Mouse (Mus musculus): ENCODE measurements around the gene Lsm7. TPM values are rescaled to one million over a fixed set of nuclear protein-coding genes. Genes with fewer than 3 reads are reported as not detected.

Lsm7 gene
- total and polyA plus RNA-seq, 3 experiments, result 198 to 411 (median 374) TPM

DNA sequence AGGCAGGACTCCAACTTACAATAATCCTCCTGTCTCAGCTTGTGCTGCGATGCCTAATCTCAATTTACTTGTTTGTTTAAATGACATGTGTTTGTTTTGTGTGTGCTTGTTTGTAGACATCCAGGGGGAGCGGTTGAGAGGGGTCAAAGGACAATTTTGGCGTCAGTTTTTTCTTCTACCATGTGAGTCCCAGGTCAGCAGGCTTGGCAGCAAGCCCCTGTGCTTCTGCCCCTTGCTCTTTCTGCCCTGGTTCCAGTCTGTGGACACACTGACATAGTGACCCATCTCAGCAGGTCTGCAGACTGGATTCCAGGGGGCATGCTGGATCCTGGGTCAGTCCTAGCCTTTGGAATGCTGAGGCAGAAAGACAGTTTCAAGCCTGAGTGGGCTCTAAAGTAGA lies 35.6 kb downstream of the Lsm7 start:
- dilution Hi-C loops (cut with MboI; ENCODE audit: extremely low pct_ligation_motif_present, extremely low pct_unique_long_range_greater_than_20kb, low sequenced_read_pairs), result no loop called here
- Histone ChIP-seq H3K27me3 (replicated peaks) (no peaks in the 10 kb centered on the region), H3K9me3 (replicated peaks; ENCODE audit: low read length) (no peaks in the 10 kb centered on the region), H3K79me2 (replicated peaks; ENCODE audit: control insufficient read depth, extremely low read depth, insufficient read depth, poor library complexity, severe bottlenecking) (no peaks in the 10 kb centered on the region), H3K27ac (ENCODE audit: insufficient read depth, low read depth) (no peak overlapping the region), H3K4me1 (ENCODE audit: control insufficient read depth in 1 of 2, insufficient read depth in 2 of 2) (peaks cover 2 to 15% of the 10 kb centered on the region in 2 experiments; a peak in 3 of 4 replicates), H3K36me3 (replicated peaks in 1 of 2; ENCODE audit: control insufficient read depth in 1 of 2, insufficient read depth in 1 of 2, low read length in 1 of 2) (no peaks in the 10 kb centered on the region), H3K9ac (ENCODE audit: insufficient read depth, low read depth) (no peak overlapping the region), H3K4me3 (replicated peaks in 1 of 3; ENCODE audit: low read depth in 2 of 3, low read length in 2 of 3, poor library complexity in 1 of 3) (no peak overlapping the region), H3K4me2 (ENCODE audit: insufficient read depth, low read depth, poor library complexity, severe bottlenecking) (no peak overlapping the region)
- no peak for DNase-seq (ENCODE audit: extremely low read depth)
- in situ Hi-C loops (cut with MboI; ENCODE audit: low pct_ligation_motif_present, low pct_unique_long_range_greater_than_20kb, low sequenced_read_pairs), result no loop called here
- TF ChIP-seq ELF1 (IDR thresholded peaks at IDR 0.05; ENCODE audit: low read depth, low read length) (no peak), BHLHE40 (IDR thresholded peaks at IDR 0.05; ENCODE audit: low read depth, low read length) (no peak), MAX (IDR thresholded peaks at IDR 0.05; ENCODE audit: low read length) (no peak), MAZ (IDR thresholded peaks at IDR 0.05; ENCODE audit: low read depth, low read length) (no peak), MAFK (IDR thresholded peaks at IDR 0.05; ENCODE audit: insufficient replicate concordance, low read length) (no peak), E2F4 (IDR thresholded peaks at IDR 0.05; ENCODE audit: insufficient replicate concordance, low read depth, low read length) (no peak), CHD1 (IDR thresholded peaks at IDR 0.05; ENCODE audit: low read depth, low read length) (no peak), HCFC1 (IDR thresholded peaks at IDR 0.05; ENCODE audit: low read depth, low read length) (no peak), SIN3A (IDR thresholded peaks at IDR 0.05; ENCODE audit: low read length) (no peak), ETS1 (conservative IDR thresholded peaks at IDR 0.05; ENCODE audit: low read depth, low read length) (no peak), POLR2AphosphoS2 (IDR thresholded peaks at IDR 0.05; ENCODE audit: low read depth, low read length) (no peak), CHD2 (IDR thresholded peaks at IDR 0.05; ENCODE audit: low read length) (no peak), KAT2A (IDR thresholded peaks at IDR 0.05; ENCODE audit: insufficient replicate concordance, low read length) (no peak), MEF2A (IDR thresholded peaks at IDR 0.05; ENCODE audit: borderline replicate concordance, low read depth, low read length) (no peak), NRF1 (IDR thresholded peaks at IDR 0.05; ENCODE audit: low read depth, low read length) (no peak), TBP (conservative IDR thresholded peaks at IDR 0.05; ENCODE audit: low read depth, low read length) (no peak), POLR2A (IDR thresholded peaks at IDR 0.05; ENCODE audit: low read depth, low read length) (no peak), USF2 (conservative IDR thresholded peaks at IDR 0.05; ENCODE audit: low read depth, low read length) (no peak)

DNA sequence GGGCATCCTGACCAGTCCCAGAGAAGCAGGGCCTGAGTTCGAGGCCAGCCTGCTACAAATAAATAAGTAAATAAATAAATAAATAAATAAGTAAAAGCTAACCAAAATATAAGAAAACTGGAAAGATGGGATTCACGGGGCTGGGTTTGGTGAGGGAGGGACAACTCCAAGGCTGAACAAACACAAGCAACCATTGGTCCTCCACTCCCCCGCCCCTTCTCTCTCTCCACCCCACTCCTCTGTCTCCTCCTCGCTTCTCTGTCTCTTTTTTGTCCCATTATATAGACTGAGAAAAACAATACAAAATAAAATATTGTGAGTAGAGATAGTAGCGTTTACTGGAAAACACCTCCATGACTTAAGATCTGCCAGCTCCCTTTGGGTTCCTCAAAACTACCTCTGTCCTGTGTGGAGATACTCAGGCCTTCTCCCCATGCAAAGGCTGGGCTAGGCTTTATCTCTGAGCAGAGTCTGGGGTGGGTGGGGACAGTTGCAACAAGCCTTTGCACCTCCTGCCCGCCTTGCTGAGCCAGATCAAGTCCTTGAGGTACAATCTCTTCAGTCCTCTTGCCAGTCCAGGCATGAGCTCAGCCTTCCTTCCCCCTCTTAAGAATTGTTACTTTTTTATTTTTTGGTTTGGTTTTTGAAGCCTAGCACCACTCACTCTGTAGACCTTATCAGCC lies 36.3 kb downstream of the Lsm7 start:
- Histone ChIP-seq H3K9me3 (replicated peaks; ENCODE audit: low read length) (no peaks in the 10 kb centered on the region), H3K27ac (ENCODE audit: insufficient read depth, low read depth) (no peak overlapping the region), H3K9ac (ENCODE audit: insufficient read depth, low read depth) (no peak overlapping the region), H3K4me1 (ENCODE audit: control insufficient read depth in 1 of 2, insufficient read depth in 2 of 2) (peaks cover 2 to 9% of the 10 kb centered on the region in 2 experiments; a peak in 3 of 4 replicates), H3K36me3 (replicated peaks in 1 of 2; ENCODE audit: control insufficient read depth in 1 of 2, insufficient read depth in 1 of 2, low read length in 1 of 2) (no peaks in the 10 kb centered on the region), H3K4me3 (replicated peaks in 1 of 3; ENCODE audit: low read depth in 2 of 3, low read length in 2 of 3, poor library complexity in 1 of 3) (no peak overlapping the region), H3K79me2 (replicated peaks; ENCODE audit: control insufficient read depth, extremely low read depth, insufficient read depth, poor library complexity, severe bottlenecking) (no peaks in the 10 kb centered on the region), H3K27me3 (replicated peaks) (no peaks in the 10 kb centered on the region), H3K4me2 (ENCODE audit: insufficient read depth, low read depth, poor library complexity, severe bottlenecking) (no peak overlapping the region)
- in situ Hi-C loops (cut with MboI; ENCODE audit: low pct_ligation_motif_present, low pct_unique_long_range_greater_than_20kb, low sequenced_read_pairs), result no loop called here
- TF ChIP-seq CHD2 (IDR thresholded peaks at IDR 0.05; ENCODE audit: low read length), result no peak
- TF ChIP-seq MAX (IDR thresholded peaks at IDR 0.05; ENCODE audit: low read length), result no peak
- TF ChIP-seq RAD21 (IDR thresholded peaks at IDR 0.05; ENCODE audit: low read depth, low read length), result no peak
- no peak for TF ChIP-seq USF1 (IDR thresholded peaks at IDR 0.05; ENCODE audit: low read depth, low read length)
- no peak for TF ChIP-seq MAZ (IDR thresholded peaks at IDR 0.05; ENCODE audit: low read depth, low read length)
- DNase-seq (ENCODE audit: extremely low read depth), result no peak
- dilution Hi-C loops (cut with MboI; ENCODE audit: extremely low pct_ligation_motif_present, extremely low pct_unique_long_range_greater_than_20kb, low sequenced_read_pairs), result no loop called here

All from CH12.LX (cell line).